Mouse (Mus musculus) bone marrow, adult 2 months (tissue): ENCODE measurements around the gene Gm13289.
"Not testable (repeated sequence)": the region's sequence is repeated elsewhere in the genome, so short reads cannot be mapped to it uniquely, and the experiment has no call there.

Experiments
- CTCF ChIP-seq: fragments of 200-500 bp; IDR thresholded peaks from 2 replicates; pipeline ENCODE4 v1.5.1; 2011; ENCODE audit warnings: low read length, control low read depth; ENCODE audit not compliant: control insufficient read depth, insufficient read depth
- POLR2A ChIP-seq: fragments of 200-500 bp; IDR thresholded peaks from 2 replicates; pipeline ENCODE4 v1.6.1; 2011; ENCODE audit warnings: low read depth, mild to moderate bottlenecking, control low read depth, low read length, borderline replicate concordance; ENCODE audit not compliant: control insufficient read depth

- not testable (repeated sequence) for TF ChIP-seq CTCF, POLR2A
Observed at GRCm38 (mm10) chr4:88773534-88773933, 3.2 kb upstream of the Gm13289 start, which contains the start of gene Gm13290.
